Mouse (Mus musculus) adrenal gland, postnatal 4 days (tissue): ENCODE measurements around the gene Pigz. TPM values are rescaled to one million over a fixed set of nuclear protein-coding genes. Genes with fewer than 3 reads are reported as not detected.

Source experiments
- DNase-seq, 2 experiments: peaks; one replicate each; pipeline ENCODE4 v3.0.0; 2021 to 2022; ENCODE audit warnings: low spot score in 2 of 2, mixed read lengths in 2 of 2
- microRNA-seq: library from miRNA; unstranded; fragments of <30 nt; microRNA quantifications from one replicate; pipeline ENCODE4 v1.2.0, GENCODE M21; 2021
- total RNA-seq, 2 experiments: library from RNA; stranded (reverse); gene quantifications; 2 replicates each; pipeline ENCODE4 v1.2.3; 2021

The Pigz gene
- total RNA-seq, 2 experiments from 2014 or later = 0.90 to 1.3 TPM

DNA sequence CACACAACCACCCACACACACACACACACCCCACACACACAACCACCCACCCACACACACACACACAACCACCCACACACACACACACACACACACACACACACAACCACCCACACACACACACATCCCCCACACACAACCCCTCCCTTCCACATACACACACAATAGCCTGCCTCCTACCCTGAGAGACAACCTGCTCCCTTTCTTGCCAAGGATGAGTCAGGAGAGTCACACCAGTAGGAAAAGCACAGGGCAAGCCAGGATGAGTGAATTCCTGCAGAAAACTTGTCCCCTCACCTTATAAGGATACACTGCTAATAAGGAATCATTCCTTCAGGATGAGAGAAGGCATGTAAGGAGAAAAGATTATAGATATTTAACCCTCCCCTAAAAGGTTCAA, 60.3 kb downstream of the Pigz start:
- no peak for DNase-seq

Small RNAs within 50 kb of the gene (microRNA-seq; reads per million reads assigned to microRNA genes)
- gene Gm26269 = not detected

Other genes starting within 250 kb of the Pigz start
- gene Meltf, start 55.0 kb upstream of the Pigz start, total RNA-seq = under 1 TPM in 1 of 2 experiments, not detected in 1; 0.17 TPM
- 10 to 100 TPM; 38.5 to 39.7 TPM for gene 0610012G03Rik, start 14.6 kb downstream of the Pigz start, total RNA-seq
- 10 to 100 TPM; 47.9 to 48.2 TPM for gene Ncbp2, start 14.7 kb downstream of the Pigz start, total RNA-seq
- 10 to 100 TPM; 27.3 to 27.4 TPM for gene Senp5, start 69.4 kb downstream of the Pigz start, total RNA-seq
- gene Pak2, start 145.5 kb downstream of the Pigz start, total RNA-seq = 10 to 100 TPM; 54.8 to 57.8 TPM
- gene Pigx, start 165.9 kb downstream of the Pigz start, total RNA-seq = 10 to 100 TPM; 39.0 to 39.2 TPM
- gene Cep19, start 165.9 kb downstream of the Pigz start, total RNA-seq = 10 to 100 TPM; 14.5 to 16.2 TPM
- 10 to 100 TPM; 12.3 to 13.7 TPM for gene Nrros, start 231.7 kb downstream of the Pigz start, total RNA-seq
- not detected for gene Bex6, start 246.0 kb downstream of the Pigz start, total RNA-seq